Mouse (Mus musculus): ENCODE measurements at regions not wholly inside any gene's neighbourhood (a gene's known extent, or its start where the extent isn't known, plus 50 kb on each side); places are given as distances from the start of the nearest gene placed in this dataset.

- no peak for DNase-seq (ENCODE audit: low spot score)
Measured at GRCm38 (mm10) chr1:30061242-30061641, 812.5 kb downstream of the Phf3 start.

- peak; percentile 2 for DNase-seq (ENCODE audit: low spot score)
Measured at GRCm38 (mm10) chr1:30060806-30061205, 812.9 kb downstream of the Phf3 start.

- DNase-seq (ENCODE audit: low spot score), result no peak
Measured at GRCm38 (mm10) chr1:30017596-30017995, 856.1 kb downstream of the Phf3 start.

GRCm38 (mm10) chr1:30008757-30009340 lies 864.9 kb downstream of the Phf3 start:
- DNase-seq (ENCODE audit: low spot score), result peak; percentile 18
